Mouse (Mus musculus) heart, embryonic 14.5 days (tissue): ENCODE measurements around the gene Snx6. TPM values are rescaled to one million over a fixed set of nuclear protein-coding genes. Genes with fewer than 3 reads are reported as not detected.
A peak's percentile ranks its signal among the peaks of the same experiment; 100 is the strongest.
"Not testable (repeated sequence)": the region's sequence is repeated elsewhere in the genome, so short reads cannot be mapped to it uniquely, and the experiment has no call there.

Experiments used
- ATAC-seq: fragments of 200-750 bp; cut with Nextera tagmentation; 2 replicates; pipeline ENCODE4 v1.8.0; 2017; ENCODE audit warnings: low read depth, moderate TSS enrichment; ENCODE audit not compliant: insufficient number of reproducible peaks, insufficient read depth, low FRiP score
- H3K27ac ChIP-seq, 2 experiments: fragments of 200-500 bp in 1 of 2; fragments of 300-500 bp in 1 of 2; sonication (generic) in 1 of 2; replicated peaks in 1 of 2; 2 replicates each; pipeline ENCODE4 v1.5.1; 2012 to 2014; ENCODE audit warnings: low read depth in 2 of 2, low read length in 2 of 2, control low read depth in 1 of 2, mild to moderate bottlenecking in 1 of 2, mixed read lengths in 1 of 2; ENCODE audit not compliant: control insufficient read depth in 1 of 2, insufficient read depth in 1 of 2
- H3K27me3 ChIP-seq: fragments of 300-500 bp; sonication (generic); 2 replicates; pipeline ENCODE4 v1.6.1; 2014; ENCODE audit warnings: mild to moderate bottlenecking, low read length, control low read depth; ENCODE audit not compliant: control insufficient read depth, insufficient read depth
- H3K36me3 ChIP-seq: fragments of 300-500 bp; sonication (generic); 2 replicates; pipeline ENCODE4 v1.6.1; 2014; ENCODE audit warnings: mild to moderate bottlenecking, control low read depth, low read length, mixed read lengths; ENCODE audit not compliant: control insufficient read depth, insufficient read depth
- H3K4me1 ChIP-seq, 2 experiments: fragments of 200-500 bp in 1 of 2; fragments of 300-500 bp in 1 of 2; sonication (generic) in 1 of 2; 2 replicates each; pipeline ENCODE4 v1.6.1; 2012 to 2014; ENCODE audit warnings: low read length in 2 of 2, control low read depth in 1 of 2, mixed read lengths in 1 of 2; ENCODE audit not compliant: control insufficient read depth in 2 of 2, insufficient read depth in 2 of 2
- H3K4me2 ChIP-seq: fragments of 300-500 bp; sonication (generic); 2 replicates; pipeline ENCODE4 v1.6.1; 2014; ENCODE audit warnings: mild to moderate bottlenecking, low read length
- H3K4me3 ChIP-seq, 2 experiments: fragments of 200-500 bp in 1 of 2; fragments of 300-500 bp in 1 of 2; sonication (generic) in 1 of 2; 2 replicates each; pipeline ENCODE4 v1.5.1; 2012 to 2014; ENCODE audit warnings: low read length in 2 of 2, mild to moderate bottlenecking in 2 of 2, control low read depth in 1 of 2, low read depth in 1 of 2, moderate library complexity in 1 of 2; ENCODE audit not compliant: control insufficient read depth in 1 of 2, insufficient read depth in 1 of 2
- H3K9ac ChIP-seq: fragments of 300-500 bp; sonication (generic); 2 replicates; pipeline ENCODE4 v1.6.1; 2014; ENCODE audit warnings: mild to moderate bottlenecking, low read length
- H3K9me3 ChIP-seq: fragments of 300-500 bp; sonication (generic); 2 replicates; pipeline ENCODE4 v1.6.1; 2016; ENCODE audit warnings: low read length, control low read depth; ENCODE audit not compliant: control insufficient read depth
- WGBS: fragments of 180-500 bp; shearing (Covaris S2); extraction: QIAGEN DNeasy Blood & Tissue Kit; methylation state at CpG from one replicate; pipeline ENCODE4 v1.1.7; 2014; 5-methylcytosine and 5-hydroxymethylcytosine counted together
- polyA plus RNA-seq: library from polyadenylated mRNA; unstranded; fragments of >200 nt; fragmentation: Nextera tagmentation; extraction: Ambion mirVana; gene quantifications from 2 replicates; pipeline ENCODE4 v1.2.1, GENCODE M21; 2014

The Snx6 gene
- polyA plus RNA-seq, 1 experiment from 2014 or later = 125 TPM

GRCm38 (mm10) chr12:54717516-54717915 lies 78.0 kb downstream of the Snx6 start:
- H3K36me3 ChIP-seq, H3K27ac ChIP-seq, H3K9ac ChIP-seq, H3K4me3 ChIP-seq, ATAC-seq, H3K4me1 ChIP-seq, H3K27me3 ChIP-seq, H3K4me2 ChIP-seq, H3K9me3 ChIP-seq: not testable (repeated sequence)
- WGBS = 67% methylated on average over 4 of the region's 11 CpGs

- not testable (repeated sequence) for H3K9ac ChIP-seq, H3K4me1 ChIP-seq, H3K27me3 ChIP-seq, H3K4me3 ChIP-seq, H3K27ac ChIP-seq, H3K36me3 ChIP-seq, H3K9me3 ChIP-seq, H3K4me2 ChIP-seq
- peak; percentile 38 for ATAC-seq
- WGBS = 0% methylated on average over 2 of the region's 48 CpGs
Measured at GRCm38 (mm10) chr12:54713822-54714626, 81.5 kb downstream of the Snx6 start.

GRCm38 (mm10) chr12:54710494-54710879 lies 85.0 kb downstream of the Snx6 start:
- ATAC-seq = peak; percentile 76

GRCm38 (mm10) chr12:54709691-54710493 lies 85.6 kb downstream of the Snx6 start:
- 0% methylated on average over 7 of the region's 44 CpGs for WGBS
- not testable (repeated sequence) for H3K36me3 ChIP-seq, H3K4me2 ChIP-seq, H3K27ac ChIP-seq, H3K27me3 ChIP-seq, H3K4me1 ChIP-seq, H3K9ac ChIP-seq, H3K9me3 ChIP-seq
- peak; percentile 65 for ATAC-seq
- H3K4me3 ChIP-seq = peak overlapping the region in 1 of 2 experiments; percentile 30; a peak in 3 of 4 replicates

More at GRCm38 (mm10) chr12:54710494-54710879, 85.0 kb downstream of the Snx6 start:
- not testable (repeated sequence) for H3K27me3 ChIP-seq, H3K9ac ChIP-seq, H3K36me3 ChIP-seq, H3K27ac ChIP-seq, H3K4me2 ChIP-seq, H3K4me3 ChIP-seq, H3K9me3 ChIP-seq, H3K4me1 ChIP-seq
- WGBS = 0% methylated on average over 3 of the region's 8 CpGs

- Histone ChIP-seq H3K4me2 (no peak overlapping the region), H3K9me3 (no peaks in the 10 kb centered on the region), H3K4me3 (no peak overlapping the region), H3K4me1 (peaks cover 0 to 6% of the 10 kb centered on the region in 2 experiments; a peak in 3 of 4 replicates), H3K27ac (no peak overlapping the region), H3K27me3 (no peaks in the 10 kb centered on the region), H3K36me3 (no peaks in the 10 kb centered on the region), H3K9ac (no peak overlapping the region)
- no peak for ATAC-seq
- 61% methylated on average over 7 of the region's 7 CpGs for WGBS
Measured at GRCm38 (mm10) chr12:54699394-54699793, 96.1 kb downstream of the Snx6 start.

GRCm38 (mm10) chr12:54697791-54698250 lies 97.7 kb downstream of the Snx6 start:
- H3K9ac ChIP-seq = no peak overlapping the region
- no peaks in the 10 kb centered on the region for H3K36me3 ChIP-seq
- no peaks in the 10 kb centered on the region for H3K27me3 ChIP-seq
- no peak overlapping the region for H3K27ac ChIP-seq
- no peak overlapping the region for H3K4me3 ChIP-seq
- no peak overlapping the region for H3K4me2 ChIP-seq
- H3K4me1 ChIP-seq = peaks cover 0 to 6% of the 10 kb centered on the region in 2 experiments; a peak in 3 of 4 replicates
- ATAC-seq = no peak
- 45% methylated on average over 6 of the region's 6 CpGs for WGBS
- no peaks in the 10 kb centered on the region for H3K9me3 ChIP-seq

GRCm38 (mm10) chr12:54697003-54697597 lies 98.4 kb downstream of the Snx6 start:
- H3K27ac ChIP-seq = no peak overlapping the region; a peak in 1 of 4 replicates
- no peaks in the 10 kb centered on the region for H3K27me3 ChIP-seq
- H3K4me2 ChIP-seq = no peak overlapping the region
- peaks cover 0 to 6% of the 10 kb centered on the region in 2 experiments; a peak in 3 of 4 replicates for H3K4me1 ChIP-seq
- H3K9me3 ChIP-seq = no peaks in the 10 kb centered on the region
- H3K9ac ChIP-seq = no peak overlapping the region
- no peak; the same call in 1 of the 2 replicates for ATAC-seq
- H3K36me3 ChIP-seq = peaks cover 7% of the 10 kb centered on the region
- 9% methylated on average over 7 of the region's 7 CpGs for WGBS
- H3K4me3 ChIP-seq = no peak overlapping the region
